Mouse (Mus musculus): ENCODE data around the gene Carnmt1.

GRCm38 (mm10) chr19:18663904-18664303 is 6.7 kb upstream of the Carnmt1 start:
- no peak for TF ChIP-seq POLR2A (IDR thresholded peaks at IDR 0.05; ENCODE audit: low read depth, low read length)
- no peak for TF ChIP-seq CTCF (conservative IDR thresholded peaks at IDR 0.05; ENCODE audit: insufficient read depth, insufficient read length, low read depth, low read length)

All from kidney, adult 2 months (tissue).